Mouse (Mus musculus): ENCODE measurements around the gene Il17c. TPM values are rescaled to one million over a fixed set of nuclear protein-coding genes. Genes with fewer than 3 reads are reported as not detected.
A peak's percentile ranks its signal among the peaks of the same experiment; 100 is the strongest.

Gene Il17c
- total RNA-seq, 2 experiments from 2014 or later, result 0.52 TPM; not detected in 1

GRCm38 (mm10) chr8:122454409-122454808, 32.6 kb downstream of the Il17c start:
- DNase-seq, result no peak
- intact Hi-C loops (cut with DNase I), result no loop called here

- DNase-seq, result no peak
Observed at GRCm38 (mm10) chr8:122457171-122457570, 35.4 kb downstream of the Il17c start.

GRCm38 (mm10) chr8:122459218-122459900, 37.5 kb downstream of the Il17c start:
- intact Hi-C loops (cut with DNase I), result no loop called here
- peak; percentile 42 for DNase-seq

More at GRCm38 (mm10) chr8:122457171-122457570, 35.4 kb downstream of the Il17c start:
- intact Hi-C loops (cut with DNase I), result no loop called here

- intact Hi-C loops (cut with DNase I), result no loop called here
- no peak for DNase-seq
Observed at GRCm38 (mm10) chr8:122459990-122460389, 38.2 kb downstream of the Il17c start.

GRCm38 (mm10) chr8:122460524-122461472, 39.0 kb downstream of the Il17c start, which contains the start of gene Snai3:
Gene Snai3, minus strand, starts transcription at chr8:122460733.
- DNase-seq, result no peak
- intact Hi-C loops (cut with DNase I), result no loop called here

GRCm38 (mm10) chr8:122461473-122462148, 39.8 kb downstream of the Il17c start:
- DNase-seq, result no peak
- intact Hi-C loops (cut with DNase I), result no loop called here

- intact Hi-C loops (cut with DNase I), result no loop called here
- no peak for DNase-seq
Observed at GRCm38 (mm10) chr8:122462510-122462909, 40.7 kb downstream of the Il17c start.

- no peak for DNase-seq
- intact Hi-C loops (cut with DNase I), result no loop called here
Observed at GRCm38 (mm10) chr8:122463651-122464640, 42.1 kb downstream of the Il17c start.

- no peak for DNase-seq
- intact Hi-C loops (cut with DNase I), result no loop called here
Observed at GRCm38 (mm10) chr8:122464985-122465384, 43.2 kb downstream of the Il17c start.

- DNase-seq, result no peak
- intact Hi-C loops (cut with DNase I), result no loop called here
Observed at GRCm38 (mm10) chr8:122467816-122468215, 46.0 kb downstream of the Il17c start.

GRCm38 (mm10) chr8:122469407-122469806, 47.6 kb downstream of the Il17c start:
- DNase-seq, result no peak
- intact Hi-C loops (cut with DNase I), result no loop called here

- DNase-seq, result no peak
- intact Hi-C loops (cut with DNase I), result no loop called here
Observed at GRCm38 (mm10) chr8:122469965-122470364, 48.1 kb downstream of the Il17c start.

- intact Hi-C loops (cut with DNase I), result no loop called here
Observed at GRCm38 (mm10) chr8:122470691-122471090, 48.9 kb downstream of the Il17c start.

More at GRCm38 (mm10) chr8:122470691-122471090, 48.9 kb downstream of the Il17c start:
- DNase-seq, result no peak

Small RNA genes lying within 50 kb of the gene (microRNA-seq; reads per million reads assigned to microRNA genes)
- gene Gm24366, result not detected

Other genes starting within 250 kb of the Il17c start
- 10 to 100 TPM in 1 of 2 experiments, 1 to 10 TPM in 1; 8.6 to 12.2 TPM for gene Zfpm1, start 139.9 kb upstream of the Il17c start, total RNA-seq (2021)
- gene Trhr2, start 61.3 kb upstream of the Il17c start, total RNA-seq (2021), result 1 to 10 TPM in 1 of 2 experiments, under 1 TPM in 1; 0.66 to 1.3 TPM
- 10 to 100 TPM; 47.9 to 49.3 TPM for gene Zc3h18, start 45.4 kb upstream of the Il17c start, total RNA-seq (2021)
- gene Cyba, start 10.9 kb downstream of the Il17c start, total RNA-seq (2021), result 10 to 100 TPM in 1 of 2 experiments, 1 to 10 TPM in 1; 8.8 to 10.1 TPM
- gene Mvd, start 21.4 kb downstream of the Il17c start, total RNA-seq (2021), result 10 to 100 TPM; 68.7 to 78.2 TPM
- gene Snai3, start 38.7 kb downstream of the Il17c start, total RNA-seq (2021), result not detected
- 10 to 100 TPM; 21.8 to 24.1 TPM for gene Rnf166, start 54.0 kb downstream of the Il17c start, total RNA-seq (2021)
- gene Ctu2, start 54.1 kb downstream of the Il17c start, total RNA-seq (2021), result 10 to 100 TPM; 46.2 to 49.4 TPM
- gene Piezo1, start 129.3 kb downstream of the Il17c start, total RNA-seq (2021), result 10 to 100 TPM; 19.9 to 20.6 TPM
- 1 to 10 TPM; 5.9 to 6.9 TPM for gene Cdt1, start 146.0 kb downstream of the Il17c start, total RNA-seq (2021)
- 100 to 1,000 TPM; 101 to 102 TPM for gene Aprt, start 154.9 kb downstream of the Il17c start, total RNA-seq (2021)
- 10 to 100 TPM; 10.3 to 10.7 TPM for gene Galns, start 189.4 kb downstream of the Il17c start, total RNA-seq (2021)
- 10 to 100 TPM; 63.8 to 74.6 TPM for gene Trappc2l, start 189.6 kb downstream of the Il17c start, total RNA-seq (2021)
- not detected for gene Pabpn1l, start 200.7 kb downstream of the Il17c start, total RNA-seq (2021)